Mouse (Mus musculus): ENCODE data around the gene Lmln. TPM values are rescaled to one million over a fixed set of nuclear protein-coding genes. Genes with fewer than 3 reads are reported as not detected.

Lmln gene
- total and polyA plus RNA-seq, 3 experiments, result 2.0 to 3.8 TPM; not detected in 1

GRCm38 (mm10) chr16:33049809-33050208 lies 12.5 kb upstream of the Lmln start:
- Histone ChIP-seq H3K36me3 (ENCODE audit: control insufficient read depth in 1 of 2, insufficient read depth in 2 of 2, low read length in 2 of 2) (peaks cover 0 to 4% of the 10 kb centered on the region in 2 experiments; a peak in 1 of 4 replicates), H3K4me3 (ENCODE audit: control insufficient read depth in 1 of 2, insufficient read depth in 1 of 2, low read depth in 2 of 2, low read length in 2 of 2) (peak overlapping the region; percentile 55 to 73), H3K9ac (ENCODE audit: control insufficient read depth, low read depth, low read length, poor library complexity, severe bottlenecking) (peak overlapping the region; percentile 67)

GRCm38 (mm10) chr16:33053141-33053540 lies 9.2 kb upstream of the Lmln start:
- no peak for DNase-seq (ENCODE audit: low read depth, low spot score)
- Histone ChIP-seq H3K27me3 (ENCODE audit: control insufficient read depth in 1 of 2, insufficient read depth in 2 of 2, low read length in 2 of 2) (no peaks in the 10 kb centered on the region), H3K9ac (ENCODE audit: control insufficient read depth, low read depth, low read length, poor library complexity, severe bottlenecking) (no peak overlapping the region), H3K4me1 (ENCODE audit: control insufficient read depth in 1 of 2, insufficient read depth in 2 of 2, low read length in 2 of 2) (peaks cover 0 to 3% of the 10 kb centered on the region in 2 experiments; a peak in 1 of 4 replicates), H3K79me2 (ENCODE audit: control insufficient read depth, insufficient read depth, low read length, poor library complexity) (peaks cover 19% of the 10 kb centered on the region), H3K4me3 (ENCODE audit: control insufficient read depth in 1 of 2, insufficient read depth in 1 of 2, low read depth in 2 of 2, low read length in 2 of 2) (no peak overlapping the region), H3K36me3 (ENCODE audit: control insufficient read depth in 1 of 2, insufficient read depth in 2 of 2, low read length in 2 of 2) (peaks cover 7 to 8% of the 10 kb centered on the region in 2 experiments; a peak in 3 of 4 replicates), H3K9me3 (replicated peaks; ENCODE audit: insufficient read depth, low read length) (no peaks in the 10 kb centered on the region), H3K27ac (ENCODE audit: control insufficient read depth, low read depth, low read length) (no peak overlapping the region)
- no peak for TF ChIP-seq CTCF (IDR thresholded peaks at IDR 0.05 in 2 of 3, conservative IDR thresholded peaks at IDR 0.05 in 1 of 3; ENCODE audit: control insufficient read depth in 1 of 3, insufficient read depth in 1 of 3, low read depth in 2 of 3, low read length in 3 of 3, poor library complexity in 1 of 3, severe bottlenecking in 1 of 3)
- TF ChIP-seq BHLHE40 (IDR thresholded peaks at IDR 0.05; ENCODE audit: borderline replicate concordance, low read depth, low read length), result no peak
- no peak for TF ChIP-seq CHD2 (IDR thresholded peaks at IDR 0.05; ENCODE audit: low read length)
- no peak for TF ChIP-seq MEF2A (IDR thresholded peaks at IDR 0.05; ENCODE audit: extremely low read depth, insufficient replicate concordance, low read depth, low read length, poor library complexity, severe bottlenecking)
- no peak for TF ChIP-seq TAL1 (IDR thresholded peaks at IDR 0.05; ENCODE audit: low read length)
- TF ChIP-seq ZNF384 (IDR thresholded peaks at IDR 0.05; ENCODE audit: low read depth, low read length), result no peak

More at GRCm38 (mm10) chr16:33049809-33050208, 12.5 kb upstream of the Lmln start:
- Histone ChIP-seq H3K4me1 (ENCODE audit: control insufficient read depth in 1 of 2, insufficient read depth in 2 of 2, low read length in 2 of 2) (0 out of 4 replicates have a peak, but pooled peaks cover 0 to 3% of the 10 kb centered on the region in 2 experiments), H3K79me2 (ENCODE audit: control insufficient read depth, insufficient read depth, low read length, poor library complexity) (0 out of 2 replicates have a peak, but pooled peaks cover 2% of the 10 kb centered on the region), H3K27ac (ENCODE audit: control insufficient read depth, low read depth, low read length) (peak overlapping the region; percentile 30; the same call in 1 of the 2 replicates), H3K9me3 (replicated peaks; ENCODE audit: insufficient read depth, low read length) (no peaks in the 10 kb centered on the region), H3K27me3 (ENCODE audit: control insufficient read depth in 1 of 2, insufficient read depth in 2 of 2, low read length in 2 of 2) (no peaks in the 10 kb centered on the region)
- peak; percentile 88 for DNase-seq (ENCODE audit: low read depth, low spot score)
- no peak for TF ChIP-seq CHD2 (IDR thresholded peaks at IDR 0.05; ENCODE audit: low read length)
- no peak for TF ChIP-seq GABPA (IDR thresholded peaks at IDR 0.05; ENCODE audit: low read depth, low read length)
- TF ChIP-seq MYC (IDR thresholded peaks at IDR 0.05; ENCODE audit: low read depth, low read length), result 0 out of 2 replicates have a peak, but pooled peaks have one; percentile 42
- no peak for TF ChIP-seq USF2 (IDR thresholded peaks at IDR 0.05; ENCODE audit: borderline replicate concordance in 1 of 2, insufficient read depth in 1 of 2, low read depth in 1 of 2, low read length in 2 of 2)
- TF ChIP-seq POLR2A (IDR thresholded peaks at IDR 0.05; ENCODE audit: control insufficient read depth in 1 of 2, insufficient read depth in 1 of 2, low read depth in 1 of 2, low read length in 2 of 2, poor library complexity in 1 of 2), result peak; percentile 27 to 65; a peak in 2 of 4 replicates
- TF ChIP-seq ZC3H11A (IDR thresholded peaks at IDR 0.05; ENCODE audit: low read depth, low read length), result no peak
- TF ChIP-seq MXI1 (IDR thresholded peaks at IDR 0.05; ENCODE audit: low read depth, low read length), result peak; percentile 77
- TF ChIP-seq HCFC1 (IDR thresholded peaks at IDR 0.05; ENCODE audit: low read depth, low read length), result peak; percentile 74
- no peak for TF ChIP-seq BHLHE40 (IDR thresholded peaks at IDR 0.05; ENCODE audit: borderline replicate concordance, low read depth, low read length)
- peak; percentile 67 for TF ChIP-seq NELFE (IDR thresholded peaks at IDR 0.05; ENCODE audit: low read depth, low read length)
- no peak for TF ChIP-seq POLR2AphosphoS5 (IDR thresholded peaks at IDR 0.05; ENCODE audit: borderline replicate concordance, low read depth, low read length)
- peak; percentile 59 for TF ChIP-seq ELF1 (IDR thresholded peaks at IDR 0.05; ENCODE audit: low read depth, low read length)
- no peak for TF ChIP-seq UBTF (IDR thresholded peaks at IDR 0.05; ENCODE audit: borderline replicate concordance, insufficient read depth, low read depth, low read length)
- peak; percentile 42; the same call in 1 of the 2 replicates for TF ChIP-seq GATA1 (IDR thresholded peaks at IDR 0.05; ENCODE audit: low read depth, low read length)
- TF ChIP-seq EP300 (IDR thresholded peaks at IDR 0.05; ENCODE audit: low read depth in 1 of 2, low read length in 2 of 2), result peak in 1 of 2 experiments; percentile 26; a peak in 1 of 4 replicates
- TF ChIP-seq JUND (IDR thresholded peaks at IDR 0.05; ENCODE audit: low read depth, low read length), result no peak
- no peak for TF ChIP-seq KAT2A (conservative IDR thresholded peaks at IDR 0.05; ENCODE audit: low read depth, low read length)
- peak; percentile 94 for TF ChIP-seq SIN3A (IDR thresholded peaks at IDR 0.05; ENCODE audit: low read length)
- TF ChIP-seq ZMIZ1 (IDR thresholded peaks at IDR 0.05; ENCODE audit: low read depth, low read length), result peak; percentile 40; the same call in 1 of the 2 replicates
